Mouse (Mus musculus): ENCODE measurements around the gene Asgr1.

GRCm38 (mm10) chr11:70027397-70027796, 26.5 kb upstream of the Asgr1 start:
- TF ChIP-seq PAX5 (IDR thresholded peaks at IDR 0.05; ENCODE audit: low read length) (no peak), TCF12 (IDR thresholded peaks at IDR 0.05; ENCODE audit: low read depth, low read length) (no peak), CTCF (conservative IDR thresholded peaks at IDR 0.05 in 1 of 2, IDR thresholded peaks at IDR 0.05 in 1 of 2; ENCODE audit: low read depth in 2 of 2, low read length in 2 of 2) (no peak), ZNF384 (IDR thresholded peaks at IDR 0.05; ENCODE audit: low read depth, low read length) (no peak), POLR2A (IDR thresholded peaks at IDR 0.05; ENCODE audit: low read depth, low read length) (no peak), EP300 (IDR thresholded peaks at IDR 0.05; ENCODE audit: low read length) (no peak), RAD21 (IDR thresholded peaks at IDR 0.05; ENCODE audit: low read depth, low read length) (no peak), MYC (IDR thresholded peaks at IDR 0.05; ENCODE audit: low read depth, low read length) (no peak), BHLHE40 (IDR thresholded peaks at IDR 0.05; ENCODE audit: low read depth, low read length) (no peak), ZC3H11A (IDR thresholded peaks at IDR 0.05; ENCODE audit: low read depth, low read length) (no peak), JUN (IDR thresholded peaks at IDR 0.05; ENCODE audit: insufficient read depth, low read depth, low read length) (no peak)
